Mouse (Mus musculus) CH12.LX (cell line): Measurements from ENCODE around the gene Fam222a.

Experiments used
- CTCF ChIP-seq, 2 experiments: IDR thresholded peaks in 1 of 2; conservative IDR thresholded peaks in 1 of 2; 2 replicates each; pipeline ENCODE4 v1.5.1; 2011 to 2012; ENCODE audit warnings: low read depth in 2 of 2, low read length in 2 of 2, improper control_type of control experiment in 1 of 2, inconsistent platforms in 1 of 2, mild to moderate bottlenecking in 1 of 2, moderate library complexity in 1 of 2
- EP300 ChIP-seq: IDR thresholded peaks from 2 replicates; pipeline ENCODE4 v1.6.1; 2011; ENCODE audit warnings: low read length, improper control_type of control experiment
- KAT2A ChIP-seq: IDR thresholded peaks from 2 replicates; pipeline ENCODE4 v1.6.1; 2012; ENCODE audit warnings: low read length, improper control_type of control experiment, inconsistent platforms; ENCODE audit not compliant: insufficient replicate concordance
- MAX ChIP-seq: IDR thresholded peaks from 2 replicates; pipeline ENCODE4 v1.6.1; 2011; ENCODE audit warnings: low read length, improper control_type of control experiment
- NELFE ChIP-seq: IDR thresholded peaks from 2 replicates; pipeline ENCODE4 v1.6.1; 2011; ENCODE audit warnings: low read depth, low read length, improper control_type of control experiment
- POLR2A ChIP-seq: IDR thresholded peaks from 2 replicates; pipeline ENCODE4 v1.6.1; 2011; ENCODE audit warnings: low read depth, mild to moderate bottlenecking, improper control_type of control experiment, low read length
- POLR2AphosphoS2 ChIP-seq: IDR thresholded peaks from 2 replicates; pipeline ENCODE4 v1.6.1; 2011; ENCODE audit warnings: low read depth, low read length, improper control_type of control experiment
- RAD21 ChIP-seq: IDR thresholded peaks from 2 replicates; pipeline ENCODE4 v1.6.1; 2011; ENCODE audit warnings: low read depth, mild to moderate bottlenecking, low read length, improper control_type of control experiment, moderate library complexity
- RCOR1 ChIP-seq: conservative IDR thresholded peaks from 2 replicates; pipeline ENCODE4 v1.6.1; 2012; ENCODE audit warnings: low read depth, mild to moderate bottlenecking, inconsistent platforms, low read length, improper control_type of control experiment
- USF2 ChIP-seq: conservative IDR thresholded peaks from 2 replicates; pipeline ENCODE4 v1.6.1; 2011; ENCODE audit warnings: low read depth, low read length, improper control_type of control experiment
- ZC3H11A ChIP-seq: IDR thresholded peaks from 2 replicates; pipeline ENCODE4 v1.6.1; 2012; ENCODE audit warnings: low read depth, mild to moderate bottlenecking, inconsistent platforms, low read length, improper control_type of control experiment
- ZNF384 ChIP-seq: IDR thresholded peaks from 2 replicates; pipeline ENCODE4 v1.6.1; 2012; ENCODE audit warnings: low read depth, low read length, improper control_type of control experiment, inconsistent platforms

DNA sequence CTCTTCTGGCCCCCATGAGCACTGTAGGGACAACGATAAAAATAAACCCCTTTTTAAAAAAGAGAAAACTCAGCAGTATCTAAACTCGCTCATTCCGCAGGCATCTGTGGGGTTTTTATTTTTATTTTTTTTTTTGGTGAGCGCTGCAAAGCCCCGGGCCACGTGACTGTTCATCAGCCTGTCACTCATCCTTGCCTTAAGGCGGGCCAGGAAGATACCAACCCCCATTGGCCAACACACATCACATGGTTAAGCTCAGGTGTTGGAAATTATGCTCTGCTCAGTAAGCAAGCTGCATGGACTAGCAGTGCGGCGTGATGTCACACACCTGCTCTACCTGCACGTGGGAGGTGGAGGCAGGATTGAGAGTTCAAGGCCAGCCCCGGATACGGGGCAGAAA, 50.0 kb downstream of the Fam222a start:
- TF ChIP-seq CTCF (conservative IDR thresholded peaks at IDR 0.05 in 1 of 2, IDR thresholded peaks at IDR 0.05 in 1 of 2; ENCODE audit: low read depth in 2 of 2, low read length in 2 of 2) (no peak), POLR2A (no peak), ZC3H11A (no peak), RAD21 (no peak), KAT2A (no peak), ZNF384 (no peak), EP300 (no peak), MAX (no peak), RCOR1 (no peak), POLR2AphosphoS2 (no peak), USF2 (peak; percentile 49), NELFE (no peak)
